Mouse (Mus musculus) B cell, adult 2 months (primary cell): Measurements from ENCODE around the gene Dgkz.

Source experiments
- DNase-seq, 2 experiments: peaks; one replicate each; pipeline ENCODE4 v3.0.0; 2022

Gene Dgkz

GRCm38 (mm10) chr2:91916346-91916977 lies 59.2 kb downstream of the Dgkz start:
- DNase-seq, result no peak

- DNase-seq, result no peak
These were observed 62.1 kb downstream of the Dgkz start for GRCm38 (mm10) chr2:91913328-91914110.

GRCm38 (mm10) chr2:91912616-91913015 lies 63.0 kb downstream of the Dgkz start:
- DNase-seq, result no peak

- DNase-seq, result no peak
These were observed 69.5 kb downstream of the Dgkz start for GRCm38 (mm10) chr2:91906141-91906540.

GRCm38 (mm10) chr2:91904618-91905307 lies 70.9 kb downstream of the Dgkz start:
- no peak for DNase-seq

- no peak for DNase-seq
These were observed 72.3 kb downstream of the Dgkz start for GRCm38 (mm10) chr2:91903171-91903925.

GRCm38 (mm10) chr2:91902336-91902735 lies 73.3 kb downstream of the Dgkz start:
- DNase-seq, result no peak

- DNase-seq, result no peak
These were observed 75.2 kb downstream of the Dgkz start for GRCm38 (mm10) chr2:91900431-91900830.

GRCm38 (mm10) chr2:91899141-91899540 lies 76.5 kb downstream of the Dgkz start:
- DNase-seq, result no peak

GRCm38 (mm10) chr2:91897968-91898367 lies 77.7 kb downstream of the Dgkz start:
- DNase-seq, result no peak

- DNase-seq, result no peak
These were observed 80.3 kb downstream of the Dgkz start for GRCm38 (mm10) chr2:91895401-91895800.

GRCm38 (mm10) chr2:91894716-91895115 lies 80.9 kb downstream of the Dgkz start:
- no peak for DNase-seq

GRCm38 (mm10) chr2:91884616-91885015 lies 91.0 kb downstream of the Dgkz start:
- no peak for DNase-seq

- no peak for DNase-seq
These were observed 91.7 kb downstream of the Dgkz start for GRCm38 (mm10) chr2:91883961-91884360.
